Mouse (Mus musculus) heart, postnatal 0 days (tissue): ENCODE results near the gene Setd3.

Source experiments
- CTCF ChIP-seq: IDR thresholded peaks from 2 replicates; pipeline ENCODE4 v1.5.1; 2016; ENCODE audit warnings: antibody characterized with exemption, control low read depth, low read depth
- EP300 ChIP-seq: IDR thresholded peaks from 2 replicates; pipeline ENCODE4 v1.6.1; 2016; ENCODE audit warnings: antibody characterized with exemption, low read depth

- TF ChIP-seq CTCF (no peak), EP300 (no peak)
Measured at GRCm38 (mm10) chr12:108069504-108069903, 109.6 kb downstream of the Setd3 start.
